Mouse (Mus musculus) lung, adult 2 months (tissue): Measurements from ENCODE around the gene Gga1.

ENCODE experiments used
- CTCF ChIP-seq: fragments of 200-500 bp; IDR thresholded peaks from 2 replicates; pipeline ENCODE4 v1.5.1; 2011; ENCODE audit warnings: mild to moderate bottlenecking, low read length, control low read depth; ENCODE audit not compliant: insufficient read depth
- POLR2A ChIP-seq: fragments of 200-500 bp; IDR thresholded peaks from 2 replicates; pipeline ENCODE4 v1.6.1; 2011; ENCODE audit warnings: low read depth, mild to moderate bottlenecking, control low read depth, low read length, borderline replicate concordance; ENCODE audit errors: extremely low read depth

DNA sequence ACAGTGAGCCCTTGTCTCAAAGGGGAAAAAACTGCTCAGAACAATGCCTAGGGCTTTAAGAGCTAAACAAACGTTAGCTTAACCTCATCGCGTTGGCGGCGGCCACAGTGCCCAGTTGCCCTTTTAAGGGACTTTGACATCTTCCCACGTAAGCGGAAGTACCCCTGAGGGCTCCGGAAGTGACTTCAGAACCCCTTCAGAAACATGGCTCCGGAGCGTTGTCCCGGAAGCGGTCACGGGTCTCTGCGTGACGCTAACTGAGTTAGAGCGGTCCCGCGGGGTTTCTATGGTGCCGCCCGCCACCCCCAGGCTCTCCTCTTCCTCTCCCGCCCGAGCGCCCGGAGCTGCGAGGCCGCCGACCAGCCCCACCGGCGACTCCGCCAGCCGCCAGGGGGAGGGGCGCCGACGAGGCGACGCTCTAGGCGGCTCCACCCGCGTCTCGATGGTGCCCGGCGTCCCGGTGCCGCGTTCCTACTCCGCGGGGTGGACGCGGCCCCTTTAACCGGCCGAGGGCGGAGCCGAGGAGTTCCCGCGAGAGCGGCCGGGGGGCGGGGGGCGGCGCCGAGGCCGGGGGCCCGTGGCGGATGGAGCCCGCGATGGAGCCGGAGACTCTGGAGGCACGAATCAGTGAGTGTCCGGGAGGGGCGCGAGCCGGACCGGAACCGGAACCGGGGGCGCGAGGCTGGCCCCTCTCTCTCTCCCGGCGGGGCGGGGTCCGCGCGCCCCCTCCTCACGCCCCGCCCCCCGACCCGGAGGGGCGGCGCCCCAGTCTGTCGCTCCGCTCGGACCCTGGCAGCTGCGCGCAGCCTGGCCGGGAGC, at the start of gene Gga1:
- TF ChIP-seq CTCF, result no peak
- peak; percentile 83; the same call in 1 of the 2 replicates for TF ChIP-seq POLR2A
